Mouse (Mus musculus): ENCODE measurements at regions not wholly inside any gene's neighbourhood (a gene's known extent, or its start where the extent isn't known, plus 50 kb on each side); places are given as distances from the start of the nearest gene placed in this dataset.

GRCm38 (mm10) chr9:30202411-30202810 is 224.5 kb upstream of the Snx19 start:
- H3K27ac ChIP-seq (replicated peaks in 1 of 2; ENCODE audit: control insufficient read depth in 1 of 2, insufficient read depth in 1 of 2, low read depth in 2 of 2, low read length in 2 of 2) = no peak overlapping the region
- 82% methylated on average over 3 of the region's 3 CpGs for WGBS
- H3K4me1 ChIP-seq (ENCODE audit: control insufficient read depth in 2 of 2, insufficient read depth in 2 of 2, low read length in 2 of 2) = no peaks in the 10 kb centered on the region
- no peak overlapping the region for H3K9ac ChIP-seq (ENCODE audit: low read length)
- no peak overlapping the region for H3K4me3 ChIP-seq (ENCODE audit: control insufficient read depth in 1 of 2, insufficient read depth in 1 of 2, low read depth in 1 of 2, low read length in 2 of 2)
- ATAC-seq (ENCODE audit: insufficient number of reproducible peaks, insufficient read depth, low FRiP score, low read depth) = no peak
- H3K4me2 ChIP-seq (ENCODE audit: low read length) = no peak overlapping the region
- no peaks in the 10 kb centered on the region for H3K9me3 ChIP-seq (ENCODE audit: control insufficient read depth, low read length)
- H3K36me3 ChIP-seq (ENCODE audit: control insufficient read depth, insufficient read depth, low read length) = no peaks in the 10 kb centered on the region
- no peaks in the 10 kb centered on the region for H3K27me3 ChIP-seq (ENCODE audit: control insufficient read depth, insufficient read depth, low read length)

DNA sequence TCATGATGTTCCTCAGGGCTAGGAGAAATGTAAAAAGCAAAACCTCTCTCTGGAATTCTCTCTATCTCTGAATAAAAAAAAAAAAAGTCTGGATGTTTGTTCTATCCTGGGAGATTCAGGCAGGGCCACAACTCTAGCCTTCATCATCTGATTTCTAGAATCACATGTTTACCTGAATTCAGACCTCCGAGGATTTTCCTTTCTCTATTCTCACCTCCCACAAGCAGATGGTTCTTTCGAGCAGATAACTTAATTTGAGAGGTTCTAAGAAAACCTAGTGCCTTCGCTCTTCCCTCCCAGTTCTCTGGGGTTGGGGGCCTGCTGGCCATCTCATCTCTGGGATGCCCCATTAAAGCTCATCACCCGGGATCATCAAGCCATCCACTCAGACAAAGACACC is 219.3 kb upstream of the Snx19 start:
- no peak for ATAC-seq (ENCODE audit: insufficient number of reproducible peaks, insufficient read depth, low FRiP score, low read depth)
- Histone ChIP-seq H3K27ac (replicated peaks in 1 of 2; ENCODE audit: control insufficient read depth in 1 of 2, insufficient read depth in 1 of 2, low read depth in 2 of 2, low read length in 2 of 2) (no peak overlapping the region), H3K9ac (ENCODE audit: low read length) (no peak overlapping the region), H3K4me2 (ENCODE audit: low read length) (no peak overlapping the region), H3K9me3 (ENCODE audit: control insufficient read depth, low read length) (no peaks in the 10 kb centered on the region), H3K27me3 (ENCODE audit: control insufficient read depth, insufficient read depth, low read length) (no peaks in the 10 kb centered on the region), H3K4me1 (ENCODE audit: control insufficient read depth in 2 of 2, insufficient read depth in 2 of 2, low read length in 2 of 2) (no peaks in the 10 kb centered on the region), H3K36me3 (ENCODE audit: control insufficient read depth, insufficient read depth, low read length) (no peaks in the 10 kb centered on the region), H3K4me3 (ENCODE audit: control insufficient read depth in 1 of 2, insufficient read depth in 1 of 2, low read depth in 1 of 2, low read length in 2 of 2) (no peak overlapping the region)
- WGBS = 68% methylated on average over 4 of the region's 4 CpGs

DNA sequence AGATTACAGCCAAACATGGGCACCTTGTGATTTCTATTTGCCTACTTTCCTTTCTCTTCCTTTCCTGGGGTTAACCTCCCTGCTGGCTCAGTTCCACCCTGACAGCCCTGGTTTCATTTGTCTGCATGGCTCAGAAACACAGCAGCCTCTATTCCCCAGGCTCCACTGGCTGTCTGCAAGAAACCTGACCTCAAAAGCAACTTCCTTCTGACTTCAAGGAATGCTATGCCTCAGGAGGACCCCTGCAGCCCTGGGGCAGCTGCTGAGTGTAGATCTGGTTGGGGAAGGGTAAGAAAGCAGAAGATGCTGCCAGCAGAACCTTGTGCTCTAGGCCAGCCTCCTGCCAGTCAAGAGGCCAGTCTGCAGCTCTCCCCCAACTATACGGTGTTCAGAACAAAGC is 217.1 kb upstream of the Snx19 start:
- Histone ChIP-seq H3K9ac (ENCODE audit: low read length) (no peak overlapping the region), H3K9me3 (ENCODE audit: control insufficient read depth, low read length) (no peaks in the 10 kb centered on the region), H3K27ac (replicated peaks in 1 of 2; ENCODE audit: control insufficient read depth in 1 of 2, insufficient read depth in 1 of 2, low read depth in 2 of 2, low read length in 2 of 2) (no peak overlapping the region), H3K27me3 (ENCODE audit: control insufficient read depth, insufficient read depth, low read length) (no peaks in the 10 kb centered on the region), H3K4me3 (ENCODE audit: control insufficient read depth in 1 of 2, insufficient read depth in 1 of 2, low read depth in 1 of 2, low read length in 2 of 2) (no peak overlapping the region), H3K4me2 (ENCODE audit: low read length) (no peak overlapping the region), H3K36me3 (ENCODE audit: control insufficient read depth, insufficient read depth, low read length) (no peaks in the 10 kb centered on the region), H3K4me1 (ENCODE audit: control insufficient read depth in 2 of 2, insufficient read depth in 2 of 2, low read length in 2 of 2) (no peaks in the 10 kb centered on the region)
- ATAC-seq (ENCODE audit: insufficient number of reproducible peaks, insufficient read depth, low FRiP score, low read depth) = no peak
- WGBS = 52% methylated on average over 1 of the region's 1 CpGs

DNA sequence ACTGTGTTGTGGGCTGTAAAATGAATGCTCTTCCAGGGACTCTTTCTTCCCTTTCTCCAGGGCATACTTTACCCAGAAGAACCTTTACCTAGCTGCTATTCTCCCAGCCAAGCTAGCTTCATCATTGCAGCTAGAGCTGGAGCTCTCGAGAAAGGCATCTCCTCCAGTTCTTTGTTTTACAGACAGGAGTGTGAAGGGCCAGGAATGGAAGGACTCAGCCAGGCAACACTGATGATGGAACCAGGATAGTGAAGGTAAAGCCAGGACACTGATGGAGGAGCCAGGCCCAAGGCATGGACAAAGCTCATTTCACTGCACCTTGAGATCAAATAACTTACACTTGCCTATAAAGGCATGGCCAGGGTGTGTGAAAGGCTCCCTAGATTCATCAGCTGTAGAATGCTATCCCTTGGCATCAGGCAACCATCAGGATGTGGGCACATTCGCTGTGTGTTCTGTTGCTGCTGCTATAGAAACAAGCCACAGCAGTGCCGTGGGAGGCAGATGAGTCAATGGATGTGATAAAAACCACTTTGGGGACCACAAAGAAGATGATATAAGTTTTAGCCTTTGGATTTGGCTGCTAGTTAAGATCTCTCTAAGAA is 214.3 kb upstream of the Snx19 start:
- 81% methylated on average over 3 of the region's 3 CpGs for WGBS
- Histone ChIP-seq H3K9ac (ENCODE audit: low read length) (no peak overlapping the region), H3K27me3 (ENCODE audit: control insufficient read depth, insufficient read depth, low read length) (no peaks in the 10 kb centered on the region), H3K36me3 (ENCODE audit: control insufficient read depth, insufficient read depth, low read length) (no peaks in the 10 kb centered on the region), H3K9me3 (ENCODE audit: control insufficient read depth, low read length) (no peaks in the 10 kb centered on the region), H3K4me1 (ENCODE audit: control insufficient read depth in 2 of 2, insufficient read depth in 2 of 2, low read length in 2 of 2) (no peaks in the 10 kb centered on the region), H3K4me3 (ENCODE audit: control insufficient read depth in 1 of 2, insufficient read depth in 1 of 2, low read depth in 1 of 2, low read length in 2 of 2) (no peak overlapping the region), H3K27ac (replicated peaks in 1 of 2; ENCODE audit: control insufficient read depth in 1 of 2, insufficient read depth in 1 of 2, low read depth in 2 of 2, low read length in 2 of 2) (no peak overlapping the region), H3K4me2 (ENCODE audit: low read length) (no peak overlapping the region)
- no peak for ATAC-seq (ENCODE audit: insufficient number of reproducible peaks, insufficient read depth, low FRiP score, low read depth)

- H3K9me3 ChIP-seq (ENCODE audit: control insufficient read depth, low read length) = no peaks in the 10 kb centered on the region
- H3K27ac ChIP-seq (replicated peaks in 1 of 2; ENCODE audit: control insufficient read depth in 1 of 2, insufficient read depth in 1 of 2, low read depth in 2 of 2, low read length in 2 of 2) = no peak overlapping the region
- H3K9ac ChIP-seq (ENCODE audit: low read length) = no peak overlapping the region
- WGBS = 67% methylated on average over 8 of the region's 8 CpGs
- H3K4me3 ChIP-seq (ENCODE audit: control insufficient read depth in 1 of 2, insufficient read depth in 1 of 2, low read depth in 1 of 2, low read length in 2 of 2) = no peak overlapping the region
- H3K4me2 ChIP-seq (ENCODE audit: low read length) = no peak overlapping the region
- H3K4me1 ChIP-seq (ENCODE audit: control insufficient read depth in 2 of 2, insufficient read depth in 2 of 2, low read length in 2 of 2) = no peaks in the 10 kb centered on the region; a peak in 1 of 4 replicates
- H3K36me3 ChIP-seq (ENCODE audit: control insufficient read depth, insufficient read depth, low read length) = no peaks in the 10 kb centered on the region
- ATAC-seq (ENCODE audit: insufficient number of reproducible peaks, insufficient read depth, low FRiP score, low read depth) = no peak
- no peaks in the 10 kb centered on the region for H3K27me3 ChIP-seq (ENCODE audit: control insufficient read depth, insufficient read depth, low read length)
These were observed 192.3 kb upstream of the Snx19 start for GRCm38 (mm10) chr9:30234501-30235163.

- no peaks in the 10 kb centered on the region for H3K9me3 ChIP-seq (ENCODE audit: control insufficient read depth, low read length)
- no peak overlapping the region for H3K9ac ChIP-seq (ENCODE audit: low read length)
- no peak overlapping the region for H3K4me3 ChIP-seq (ENCODE audit: control insufficient read depth in 1 of 2, insufficient read depth in 1 of 2, low read depth in 1 of 2, low read length in 2 of 2)
- H3K4me2 ChIP-seq (ENCODE audit: low read length) = no peak overlapping the region
- no peaks in the 10 kb centered on the region; a peak in 1 of 4 replicates for H3K4me1 ChIP-seq (ENCODE audit: control insufficient read depth in 2 of 2, insufficient read depth in 2 of 2, low read length in 2 of 2)
- H3K27me3 ChIP-seq (ENCODE audit: control insufficient read depth, insufficient read depth, low read length) = no peaks in the 10 kb centered on the region
- WGBS = 77% methylated on average over 3 of the region's 3 CpGs
- no peak overlapping the region for H3K27ac ChIP-seq (replicated peaks in 1 of 2; ENCODE audit: control insufficient read depth in 1 of 2, insufficient read depth in 1 of 2, low read depth in 2 of 2, low read length in 2 of 2)
- ATAC-seq (ENCODE audit: insufficient number of reproducible peaks, insufficient read depth, low FRiP score, low read depth) = no peak
- H3K36me3 ChIP-seq (ENCODE audit: control insufficient read depth, insufficient read depth, low read length) = no peaks in the 10 kb centered on the region
These were observed 191.1 kb upstream of the Snx19 start for GRCm38 (mm10) chr9:30235791-30236190.

GRCm38 (mm10) chr9:30242107-30242506 is 184.8 kb upstream of the Snx19 start:
- no peak for ATAC-seq (ENCODE audit: insufficient number of reproducible peaks, insufficient read depth, low FRiP score, low read depth)
- Histone ChIP-seq H3K9ac (ENCODE audit: low read length) (no peak overlapping the region), H3K27me3 (ENCODE audit: control insufficient read depth, insufficient read depth, low read length) (no peaks in the 10 kb centered on the region), H3K4me2 (ENCODE audit: low read length) (no peak overlapping the region), H3K4me3 (ENCODE audit: control insufficient read depth in 1 of 2, insufficient read depth in 1 of 2, low read depth in 1 of 2, low read length in 2 of 2) (no peak overlapping the region), H3K9me3 (ENCODE audit: control insufficient read depth, low read length) (no peaks in the 10 kb centered on the region), H3K27ac (replicated peaks in 1 of 2; ENCODE audit: control insufficient read depth in 1 of 2, insufficient read depth in 1 of 2, low read depth in 2 of 2, low read length in 2 of 2) (no peak overlapping the region), H3K4me1 (ENCODE audit: control insufficient read depth in 2 of 2, insufficient read depth in 2 of 2, low read length in 2 of 2) (no peaks in the 10 kb centered on the region), H3K36me3 (ENCODE audit: control insufficient read depth, insufficient read depth, low read length) (no peaks in the 10 kb centered on the region)
- WGBS = 85% methylated on average over 5 of the region's 5 CpGs

All from heart, embryonic 14.5 days (tissue).